Mouse (Mus musculus) thymus, adult 2 months (tissue): ENCODE results near the gene Alx3. TPM values are rescaled to one million over a fixed set of nuclear protein-coding genes. Genes with fewer than 3 reads are reported as not detected.

ENCODE experiments used
- DNase-seq: peaks from one replicate; pipeline ENCODE4 v3.0.0; 2021
- H3K27ac ChIP-seq: fragments of 200-500 bp; 2 replicates; pipeline ENCODE4 v1.5.1; 2012; ENCODE audit warnings: low read length, control low read depth; ENCODE audit not compliant: control insufficient read depth, insufficient read depth
- H3K27me3 ChIP-seq: fragments of 200-500 bp; 2 replicates; pipeline ENCODE4 v1.6.1; 2012; ENCODE audit warnings: mild to moderate bottlenecking, low read length, moderate library complexity, mixed read lengths; ENCODE audit not compliant: control insufficient read depth, insufficient read depth
- H3K36me3 ChIP-seq: fragments of 200-500 bp; 2 replicates; pipeline ENCODE4 v1.6.1; 2012; ENCODE audit warnings: mild to moderate bottlenecking, low read length, moderate library complexity; ENCODE audit not compliant: control insufficient read depth, insufficient read depth
- H3K4me1 ChIP-seq: fragments of 200-500 bp; replicated peaks from 2 replicates; pipeline ENCODE4 v1.6.1; 2012; ENCODE audit warnings: low read length; ENCODE audit not compliant: control insufficient read depth, insufficient read depth
- H3K4me3 ChIP-seq: fragments of 200-500 bp; 2 replicates; pipeline ENCODE4 v1.5.1; 2012; ENCODE audit warnings: mild to moderate bottlenecking, low read length, control low read depth, moderate library complexity; ENCODE audit not compliant: control insufficient read depth, insufficient read depth
- CTCF ChIP-seq: fragments of 200-500 bp; IDR thresholded peaks from 2 replicates; pipeline ENCODE4 v1.5.1; 2012; ENCODE audit warnings: mild to moderate bottlenecking, control low read depth, low read length, moderate library complexity, borderline replicate concordance; ENCODE audit not compliant: control insufficient read depth, poor library complexity, insufficient read depth; ENCODE audit errors: extremely low read depth
- POLR2A ChIP-seq: fragments of 200-500 bp; IDR thresholded peaks from 2 replicates; pipeline ENCODE4 v1.6.1; 2012; ENCODE audit warnings: mild to moderate bottlenecking, low read length, control low read depth, moderate library complexity; ENCODE audit not compliant: control insufficient read depth, poor library complexity, insufficient read depth; ENCODE audit errors: extremely low read depth
- WGBS: fragments of 180-500 bp; shearing (Covaris S2); methylation state at CpG from one replicate; pipeline ENCODE4 v1.1.7; 2018; 5-methylcytosine and 5-hydroxymethylcytosine counted together
- polyA plus RNA-seq: library from polyadenylated mRNA; depleted of rRNA; stranded (reverse); fragments of >200 nt; gene quantifications from 2 replicates; pipeline ENCODE4 v1.2.3, GENCODE M21; 2012

Alx3 gene
- polyA plus RNA-seq, 1 experiment = 0.20 TPM

- no peak overlapping the region for H3K4me3 ChIP-seq
- H3K27me3 ChIP-seq = peaks cover 25% of the 10 kb centered on the region
- 6% methylated on average over 65 of the region's 65 CpGs for WGBS
- no peaks in the 10 kb centered on the region; the same call in 1 of the 2 replicates for H3K4me1 ChIP-seq
- no peak overlapping the region for H3K27ac ChIP-seq
- H3K36me3 ChIP-seq = no peaks in the 10 kb centered on the region
- no peak for DNase-seq
- TF ChIP-seq POLR2A = no peak
- no peak for TF ChIP-seq CTCF
Observed at GRCm38 (mm10) chr3:107582875-107583767, 11.7 kb upstream of the Alx3 start.

- Histone ChIP-seq H3K36me3 (no peaks in the 10 kb centered on the region), H3K4me3 (no peak overlapping the region), H3K27ac (no peak overlapping the region), H3K4me1 (no peaks in the 10 kb centered on the region; the same call in 1 of the 2 replicates), H3K27me3 (peaks cover 25% of the 10 kb centered on the region)
- TF ChIP-seq POLR2A (no peak), CTCF (no peak)
- WGBS = 3% methylated on average over 1 of the region's 1 CpGs
- no peak for DNase-seq
Observed at GRCm38 (mm10) chr3:107583893-107584292, 10.9 kb upstream of the Alx3 start.

- WGBS = 87% methylated on average over 6 of the region's 6 CpGs
- Histone ChIP-seq H3K4me1 (no peaks in the 10 kb centered on the region; the same call in 1 of the 2 replicates), H3K27me3 (peaks cover 12% of the 10 kb centered on the region), H3K4me3 (no peak overlapping the region), H3K27ac (no peak overlapping the region), H3K36me3 (no peaks in the 10 kb centered on the region)
- TF ChIP-seq POLR2A (no peak), CTCF (no peak)
- DNase-seq = no peak
Observed at GRCm38 (mm10) chr3:107586504-107586903, 8.3 kb upstream of the Alx3 start.

- no peak for TF ChIP-seq POLR2A
- no peak for TF ChIP-seq CTCF
- H3K4me3 ChIP-seq = no peak overlapping the region
- DNase-seq = no peak
- H3K27ac ChIP-seq = no peak overlapping the region
- peaks cover 13% of the 10 kb centered on the region for H3K27me3 ChIP-seq
- no peaks in the 10 kb centered on the region for H3K36me3 ChIP-seq
- WGBS = 81% methylated on average over 1 of the region's 1 CpGs
- no peaks in the 10 kb centered on the region for H3K4me1 ChIP-seq
Observed at GRCm38 (mm10) chr3:107591612-107592011, 3.2 kb upstream of the Alx3 start.

- Histone ChIP-seq H3K36me3 (no peaks in the 10 kb centered on the region), H3K27me3 (peaks cover 18% of the 10 kb centered on the region), H3K4me1 (no peaks in the 10 kb centered on the region), H3K4me3 (no peak overlapping the region), H3K27ac (no peak overlapping the region)
- 27% methylated on average over 2 of the region's 2 CpGs for WGBS
- TF ChIP-seq CTCF (no peak), POLR2A (no peak)
- DNase-seq = no peak
Observed at GRCm38 (mm10) chr3:107593632-107594031, 1.2 kb upstream of the Alx3 start.

GRCm38 (mm10) chr3:107595264-107595937, 570 bp downstream of the Alx3 start:
- Histone ChIP-seq H3K27ac (no peak overlapping the region), H3K27me3 (peaks cover 18% of the 10 kb centered on the region), H3K36me3 (no peaks in the 10 kb centered on the region), H3K4me1 (no peaks in the 10 kb centered on the region), H3K4me3 (no peak overlapping the region)
- no peak for DNase-seq
- WGBS = 5% methylated on average over 50 of the region's 50 CpGs
- TF ChIP-seq POLR2A (no peak), CTCF (no peak)

- Histone ChIP-seq H3K27ac (no peak overlapping the region), H3K4me1 (no peaks in the 10 kb centered on the region), H3K36me3 (no peaks in the 10 kb centered on the region), H3K4me3 (no peak overlapping the region), H3K27me3 (peaks cover 18% of the 10 kb centered on the region)
- TF ChIP-seq POLR2A (no peak), CTCF (no peak)
- WGBS = 8% methylated on average over 34 of the region's 34 CpGs
- no peak for DNase-seq
Observed at GRCm38 (mm10) chr3:107595938-107596461, 1.2 kb downstream of the Alx3 start.
